Mouse (Mus musculus) liver, embryonic 11.5 days (tissue): ENCODE data around the gene Gimap4. TPM values are rescaled to one million over a fixed set of nuclear protein-coding genes. Genes with fewer than 3 reads are reported as not detected.

Experiments used
- ATAC-seq: fragments of 200-750 bp; cut with Nextera tagmentation; replicated peaks from 2 replicates; pipeline ENCODE4 v1.8.0; 2017; ENCODE audit warnings: moderate number of reproducible peaks, mild to moderate bottlenecking, moderate TSS enrichment, moderate library complexity; ENCODE audit not compliant: low FRiP score
- DNase-seq: peaks from one replicate; pipeline ENCODE4 v3.0.0-alpha.2; 2017; ENCODE audit warnings: low spot score
- H3K27ac ChIP-seq: fragments of 300-500 bp; sonication (generic); 2 replicates; pipeline ENCODE4 v1.5.1; 2014; ENCODE audit warnings: mild to moderate bottlenecking, low read depth, low read length, control low read depth
- H3K27me3 ChIP-seq: fragments of 300-500 bp; sonication (generic); replicated peaks from 2 replicates; pipeline ENCODE4 v1.6.1; 2014; ENCODE audit warnings: low read length, mixed read lengths; ENCODE audit not compliant: control insufficient read depth, insufficient read depth
- H3K36me3 ChIP-seq: fragments of 300-500 bp; sonication (generic); 2 replicates; pipeline ENCODE4 v1.6.1; 2014; ENCODE audit warnings: mild to moderate bottlenecking, low read length, moderate library complexity, mixed read lengths; ENCODE audit not compliant: control insufficient read depth, insufficient read depth
- H3K4me1 ChIP-seq: fragments of 300-500 bp; sonication (generic); replicated peaks from 2 replicates; pipeline ENCODE4 v1.6.1; 2014; ENCODE audit warnings: low read length, mixed read lengths; ENCODE audit not compliant: control insufficient read depth, insufficient read depth
- H3K4me2 ChIP-seq: fragments of 300-500 bp; sonication (generic); 2 replicates; pipeline ENCODE4 v1.6.1; 2014; ENCODE audit warnings: mild to moderate bottlenecking, control low read depth, moderate library complexity
- H3K4me3 ChIP-seq: fragments of 300-500 bp; sonication (generic); 2 replicates; pipeline ENCODE4 v1.5.1; 2014; ENCODE audit warnings: low read depth, low read length, control low read depth
- H3K9ac ChIP-seq: fragments of 300-500 bp; sonication (generic); 2 replicates; pipeline ENCODE4 v1.6.1; 2014; ENCODE audit warnings: low read depth, low read length, control low read depth
- H3K9me3 ChIP-seq: fragments of 300-500 bp; sonication (generic); 2 replicates; pipeline ENCODE4 v1.6.1; 2016; ENCODE audit warnings: low read length, inconsistent platforms, mixed read lengths; ENCODE audit not compliant: control insufficient read depth
- WGBS: fragments of 180-500 bp; shearing (Covaris S2); extraction: QIAGEN DNeasy Blood & Tissue Kit; methylation state at CpG from one replicate; pipeline ENCODE4 v1.1.7; 2014; 5-methylcytosine and 5-hydroxymethylcytosine counted together
- polyA plus RNA-seq: library from polyadenylated mRNA; unstranded; fragments of >200 nt; fragmentation: Nextera tagmentation; extraction: Ambion mirVana; gene quantifications from 2 replicates; pipeline ENCODE4 v1.2.1, GENCODE M21; 2014

The Gimap4 gene
- polyA plus RNA-seq, 1 experiment from 2014 or later = 21.8 TPM

- H3K27ac ChIP-seq = no peak overlapping the region
- 63% methylated on average over 7 of the region's 7 CpGs for WGBS
These were observed 1.6 kb downstream of the Gimap4 start for GRCm38 (mm10) chr6:48685694-48686665.

GRCm38 (mm10) chr6:48687077-48687476, 2.7 kb downstream of the Gimap4 start:
- H3K9ac ChIP-seq = no peak overlapping the region
- no peaks in the 10 kb centered on the region for H3K4me1 ChIP-seq
- no peak overlapping the region for H3K27ac ChIP-seq
- ATAC-seq = no peak
- no peak for DNase-seq
- WGBS = 58% methylated on average over 2 of the region's 2 CpGs
- H3K9me3 ChIP-seq = no peaks in the 10 kb centered on the region
- no peaks in the 10 kb centered on the region for H3K36me3 ChIP-seq
- no peaks in the 10 kb centered on the region for H3K27me3 ChIP-seq
- H3K4me2 ChIP-seq = no peak overlapping the region; the same call in 1 of the 2 replicates
- H3K4me3 ChIP-seq = no peak overlapping the region

More at GRCm38 (mm10) chr6:48685694-48686665, 1.6 kb downstream of the Gimap4 start:
- no peaks in the 10 kb centered on the region for H3K4me1 ChIP-seq
- no peak overlapping the region for H3K9ac ChIP-seq
- no peak overlapping the region for H3K4me3 ChIP-seq
- H3K4me2 ChIP-seq = no peak overlapping the region
- no peak for DNase-seq
- ATAC-seq = no peak
- H3K9me3 ChIP-seq = no peaks in the 10 kb centered on the region
- no peaks in the 10 kb centered on the region for H3K27me3 ChIP-seq
- H3K36me3 ChIP-seq = no peaks in the 10 kb centered on the region

- no peak overlapping the region for H3K9ac ChIP-seq
- no peaks in the 10 kb centered on the region for H3K27me3 ChIP-seq
- DNase-seq = no peak
- ATAC-seq = no peak
- no peaks in the 10 kb centered on the region for H3K4me1 ChIP-seq
- no peak overlapping the region for H3K27ac ChIP-seq
- H3K4me2 ChIP-seq = no peak overlapping the region
- WGBS = 71% methylated on average over 2 of the region's 2 CpGs
- H3K4me3 ChIP-seq = no peak overlapping the region
- H3K36me3 ChIP-seq = no peaks in the 10 kb centered on the region
- no peaks in the 10 kb centered on the region for H3K9me3 ChIP-seq
These were observed 5.0 kb downstream of the Gimap4 start for GRCm38 (mm10) chr6:48689320-48689719.

DNA sequence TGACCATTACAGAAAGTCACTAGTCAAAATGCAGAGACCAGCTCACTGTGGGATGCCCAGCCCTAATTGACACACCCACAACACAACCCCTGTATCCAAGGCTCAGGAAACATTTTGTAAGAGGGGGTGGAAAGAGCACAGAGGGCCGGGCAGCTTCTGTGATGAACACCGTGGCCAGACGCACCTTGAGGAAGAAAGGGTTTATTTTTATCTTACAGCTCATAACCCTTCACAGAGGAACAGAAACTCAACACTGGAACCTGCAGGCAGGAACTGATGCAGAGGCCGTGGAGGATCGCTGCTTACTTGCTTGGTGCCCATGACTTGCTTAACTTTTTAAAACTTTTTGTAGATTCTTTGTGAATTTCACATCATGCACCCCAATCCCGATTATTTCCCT, 8.6 kb downstream of the Gimap4 start:
- Histone ChIP-seq H3K9ac (no peak overlapping the region), H3K36me3 (no peaks in the 10 kb centered on the region), H3K4me3 (no peak overlapping the region), H3K27ac (no peak overlapping the region), H3K9me3 (no peaks in the 10 kb centered on the region), H3K27me3 (no peaks in the 10 kb centered on the region), H3K4me2 (no peak overlapping the region), H3K4me1 (no peaks in the 10 kb centered on the region)
- DNase-seq (no peak), ATAC-seq (no peak)
- 71% methylated on average over 6 of the region's 6 CpGs for WGBS

GRCm38 (mm10) chr6:48696830-48697554, 12.6 kb downstream of the Gimap4 start:
- no peaks in the 10 kb centered on the region; the same call in 1 of the 2 replicates for H3K27me3 ChIP-seq
- no peak overlapping the region for H3K27ac ChIP-seq

GRCm38 (mm10) chr6:48697555-48697930, 13.2 kb downstream of the Gimap4 start:
- WGBS = 37% methylated on average over 1 of the region's 1 CpGs
- DNase-seq (no peak), ATAC-seq (no peak)
- Histone ChIP-seq H3K4me1 (no peaks in the 10 kb centered on the region), H3K9ac (no peak overlapping the region), H3K36me3 (no peaks in the 10 kb centered on the region), H3K9me3 (no peaks in the 10 kb centered on the region), H3K4me2 (no peak overlapping the region), H3K27me3 (no peaks in the 10 kb centered on the region; the same call in 1 of the 2 replicates), H3K27ac (no peak overlapping the region), H3K4me3 (no peak overlapping the region)

More at GRCm38 (mm10) chr6:48696830-48697554, 12.6 kb downstream of the Gimap4 start:
- WGBS = 76% methylated on average over 4 of the region's 4 CpGs
- no peak overlapping the region for H3K4me2 ChIP-seq
- H3K36me3 ChIP-seq = no peaks in the 10 kb centered on the region
- no peak for DNase-seq
- no peak for ATAC-seq
- no peaks in the 10 kb centered on the region for H3K4me1 ChIP-seq
- no peaks in the 10 kb centered on the region for H3K9me3 ChIP-seq
- no peak overlapping the region for H3K4me3 ChIP-seq
- H3K9ac ChIP-seq = no peak overlapping the region

GRCm38 (mm10) chr6:48698066-48698856, 13.9 kb downstream of the Gimap4 start:
- Histone ChIP-seq H3K27me3 (no peaks in the 10 kb centered on the region; the same call in 1 of the 2 replicates), H3K9ac (no peak overlapping the region), H3K27ac (no peak overlapping the region), H3K4me3 (no peak overlapping the region), H3K4me2 (no peak overlapping the region), H3K36me3 (no peaks in the 10 kb centered on the region), H3K9me3 (no peaks in the 10 kb centered on the region), H3K4me1 (no peaks in the 10 kb centered on the region)
- no peak for DNase-seq
- 69% methylated on average over 7 of the region's 7 CpGs for WGBS
- ATAC-seq = no peak

GRCm38 (mm10) chr6:48698888-48699287, 14.5 kb downstream of the Gimap4 start:
- no peak overlapping the region for H3K27ac ChIP-seq
- ATAC-seq (no peak), DNase-seq (no peak)
- no peaks in the 10 kb centered on the region for H3K4me1 ChIP-seq
- no peaks in the 10 kb centered on the region; the same call in 1 of the 2 replicates for H3K27me3 ChIP-seq
- no peak overlapping the region for H3K4me3 ChIP-seq
- H3K4me2 ChIP-seq = no peak overlapping the region
- no peaks in the 10 kb centered on the region for H3K36me3 ChIP-seq
- no peak overlapping the region for H3K9ac ChIP-seq
- WGBS = 37% methylated on average over 3 of the region's 3 CpGs
- no peaks in the 10 kb centered on the region for H3K9me3 ChIP-seq
